Mouse (Mus musculus): ENCODE measurements around the gene Styk1. TPM values are rescaled to one million over a fixed set of nuclear protein-coding genes. Genes with fewer than 3 reads are reported as not detected.

The Styk1 gene
- 3.5 and 4.2 TPM in 2 replicates for polyA plus RNA-seq (2012; rRNA removed)

GRCm38 (mm10) chr6:131353352-131353919 is at the start of gene Styk1:
Gene Styk1, minus strand, starts transcription at chr6:131353597.
- DNase-seq (ENCODE audit: low read depth) = peak; percentile 24

- no peak for DNase-seq (ENCODE audit: low read depth)
Observed at GRCm38 (mm10) chr6:131403036-131403435, 49.6 kb upstream of the Styk1 start.

- DNase-seq (ENCODE audit: low read depth) = no peak
Observed at GRCm38 (mm10) chr6:131402606-131403005, 49.2 kb upstream of the Styk1 start.

GRCm38 (mm10) chr6:131401259-131401658 is 47.9 kb upstream of the Styk1 start:
- no peak for DNase-seq (ENCODE audit: low read depth)

- DNase-seq (ENCODE audit: low read depth) = no peak
Observed at GRCm38 (mm10) chr6:131396650-131397049, 43.3 kb upstream of the Styk1 start.

GRCm38 (mm10) chr6:131393873-131394660 is 40.7 kb upstream of the Styk1 start:
- DNase-seq (ENCODE audit: low read depth) = no peak

GRCm38 (mm10) chr6:131388040-131389021 is 34.9 kb upstream of the Styk1 start, which contains the start of gene Ybx3:
Gene Ybx3, minus strand, starts transcription at chr6:131388476.
- DNase-seq (ENCODE audit: low read depth) = no peak

- no peak for DNase-seq (ENCODE audit: low read depth)
Observed at GRCm38 (mm10) chr6:131387221-131388039, 34.0 kb upstream of the Styk1 start.

GRCm38 (mm10) chr6:131386416-131387019 is 33.1 kb upstream of the Styk1 start:
- DNase-seq (ENCODE audit: low read depth) = no peak

GRCm38 (mm10) chr6:131385469-131385868 is 32.1 kb upstream of the Styk1 start:
- no peak for DNase-seq (ENCODE audit: low read depth)

GRCm38 (mm10) chr6:131383713-131384330 is 30.4 kb upstream of the Styk1 start:
- no peak for DNase-seq (ENCODE audit: low read depth)

GRCm38 (mm10) chr6:131382984-131383337 is 29.6 kb upstream of the Styk1 start:
- no peak for DNase-seq (ENCODE audit: low read depth)

- no peak for DNase-seq (ENCODE audit: low read depth)
Observed at GRCm38 (mm10) chr6:131382232-131382983, 29.0 kb upstream of the Styk1 start.

GRCm38 (mm10) chr6:131378858-131379428 is 25.5 kb upstream of the Styk1 start:
- no peak for DNase-seq (ENCODE audit: low read depth)

GRCm38 (mm10) chr6:131377378-131377777 is 24.0 kb upstream of the Styk1 start:
- no peak for DNase-seq (ENCODE audit: low read depth)

GRCm38 (mm10) chr6:131374594-131375340 is 21.4 kb upstream of the Styk1 start:
- no peak for DNase-seq (ENCODE audit: low read depth)

- DNase-seq (ENCODE audit: low read depth) = no peak
Observed at GRCm38 (mm10) chr6:131373160-131373559, 19.8 kb upstream of the Styk1 start.

GRCm38 (mm10) chr6:131370767-131371166 is 17.4 kb upstream of the Styk1 start:
- DNase-seq (ENCODE audit: low read depth) = no peak

Data from gonadal fat pad, adult 2 months (tissue).